Mouse (Mus musculus): Measurements from ENCODE around the gene Dusp27. TPM values are rescaled to one million over a fixed set of nuclear protein-coding genes. Genes with fewer than 3 reads are reported as not detected.
A peak's percentile ranks its signal among the peaks of the same experiment; 100 is the strongest.

The Dusp27 gene
- polyA plus RNA-seq, 1 experiment from 2014 or later = 14.0 TPM

- WGBS = 1% methylated on average over 23 of the region's 23 CpGs
- DNase-seq (ENCODE audit: low spot score) (peak; percentile 71), ATAC-seq (ENCODE audit: low read depth) (no peak)
- H3K9me3 ChIP-seq (ENCODE audit: control insufficient read depth, low read length) = no peaks in the 10 kb centered on the region
- peaks cover 24% of the 10 kb centered on the region for H3K4me1 ChIP-seq (ENCODE audit: control insufficient read depth, insufficient read depth, low read length)
- H3K4me2 ChIP-seq (ENCODE audit: low read depth, low read length) = peak overlapping the region; percentile 81
- H3K27ac ChIP-seq (replicated peaks; ENCODE audit: low read depth, low read length) = no peak overlapping the region; the same call in 1 of the 2 replicates
- H3K36me3 ChIP-seq (ENCODE audit: control insufficient read depth, insufficient read depth, low read length) = no peaks in the 10 kb centered on the region
- H3K4me3 ChIP-seq (ENCODE audit: low read depth, low read length) = peak overlapping the region; percentile 36
- H3K27me3 ChIP-seq (replicated peaks; ENCODE audit: control insufficient read depth, insufficient read depth, low read length) = 0 out of 2 replicates have a peak, but pooled peaks cover 12% of the 10 kb centered on the region
- H3K9ac ChIP-seq (ENCODE audit: low read depth, low read length) = peak overlapping the region; percentile 53
Observed at GRCm38 (mm10) chr1:166048230-166048911, 79.4 kb downstream of the Dusp27 start.

Other genes with a start within 250 kb of the Dusp27 start
- 11.4 and 13.6 TPM in 2 replicates for gene Pou2f1, start 125.2 kb downstream of the Dusp27 start, polyA plus RNA-seq (2014; fragmentation: Nextera tagmentation; extraction: Ambion mirVana)
- 0.26 TPM in 1 of 2 replicates, not detected in the other for gene Gpa33, start 2.3 kb upstream of the Dusp27 start, polyA plus RNA-seq (2014; fragmentation: Nextera tagmentation; extraction: Ambion mirVana)
- gene Mael, start 110.8 kb upstream of the Dusp27 start, polyA plus RNA-seq (2014; fragmentation: Nextera tagmentation; extraction: Ambion mirVana) = 0.11 and 0.26 TPM in 2 replicates
- 1.4 and 1.8 TPM in 2 replicates for gene Ildr2, start 126.2 kb upstream of the Dusp27 start, polyA plus RNA-seq (2014; fragmentation: Nextera tagmentation; extraction: Ambion mirVana)